Mouse (Mus musculus) cerebellum, adult 2 months (tissue): ENCODE results near the gene Cxcr1. TPM values are rescaled to one million over a fixed set of nuclear protein-coding genes. Genes with fewer than 3 reads are reported as not detected.

ENCODE experiments used
- DNase-seq, 2 experiments: peaks; one replicate each; pipeline ENCODE4 v3.0.0; 2021
- H3K27ac ChIP-seq: fragments of 200-500 bp; 2 replicates; pipeline ENCODE4 v1.5.1; 2012; ENCODE audit warnings: low read length, control low read depth, inconsistent platforms; ENCODE audit not compliant: insufficient read depth
- H3K27me3 ChIP-seq: fragments of 200-500 bp; 2 replicates; pipeline ENCODE4 v1.6.1; 2012; ENCODE audit warnings: inconsistent platforms, mild to moderate bottlenecking, low read length, moderate library complexity; ENCODE audit not compliant: control insufficient read depth, insufficient read depth
- H3K4me1 ChIP-seq: fragments of 200-500 bp; 2 replicates; pipeline ENCODE4 v1.6.1; 2011; ENCODE audit warnings: low read length; ENCODE audit not compliant: control insufficient read depth, insufficient read depth
- H3K4me3 ChIP-seq: fragments of 200-500 bp; replicated peaks from 2 replicates; pipeline ENCODE3; 2011; ENCODE audit warnings: mild to moderate bottlenecking, low read depth, low read length, control low read depth; ENCODE audit not compliant: insufficient read depth
- CTCF ChIP-seq: fragments of 200-500 bp; IDR thresholded peaks from 2 replicates; pipeline ENCODE4 v1.5.1; 2011; ENCODE audit warnings: low read depth, mild to moderate bottlenecking, control low read depth, low read length, moderate library complexity, borderline replicate concordance; ENCODE audit not compliant: insufficient read depth
- POLR2A ChIP-seq: fragments of 200-500 bp; IDR thresholded peaks from 2 replicates; pipeline ENCODE4 v1.6.1; 2011; ENCODE audit warnings: low read length, control low read depth, borderline replicate concordance; ENCODE audit not compliant: insufficient read depth
- WGBS: fragments of 180-500 bp; shearing (Covaris S2); methylation state at CpG from one replicate; pipeline ENCODE4 v1.1.7; 2018; 5-methylcytosine and 5-hydroxymethylcytosine counted together
- polyA plus RNA-seq: library from polyadenylated mRNA; depleted of rRNA; stranded (reverse); fragments of >200 nt; gene quantifications from 2 replicates; pipeline ENCODE4 v1.2.3, GENCODE M21; 2012; rRNA removed

Cxcr1 gene
- polyA plus RNA-seq, 1 experiment, result not detected

DNA sequence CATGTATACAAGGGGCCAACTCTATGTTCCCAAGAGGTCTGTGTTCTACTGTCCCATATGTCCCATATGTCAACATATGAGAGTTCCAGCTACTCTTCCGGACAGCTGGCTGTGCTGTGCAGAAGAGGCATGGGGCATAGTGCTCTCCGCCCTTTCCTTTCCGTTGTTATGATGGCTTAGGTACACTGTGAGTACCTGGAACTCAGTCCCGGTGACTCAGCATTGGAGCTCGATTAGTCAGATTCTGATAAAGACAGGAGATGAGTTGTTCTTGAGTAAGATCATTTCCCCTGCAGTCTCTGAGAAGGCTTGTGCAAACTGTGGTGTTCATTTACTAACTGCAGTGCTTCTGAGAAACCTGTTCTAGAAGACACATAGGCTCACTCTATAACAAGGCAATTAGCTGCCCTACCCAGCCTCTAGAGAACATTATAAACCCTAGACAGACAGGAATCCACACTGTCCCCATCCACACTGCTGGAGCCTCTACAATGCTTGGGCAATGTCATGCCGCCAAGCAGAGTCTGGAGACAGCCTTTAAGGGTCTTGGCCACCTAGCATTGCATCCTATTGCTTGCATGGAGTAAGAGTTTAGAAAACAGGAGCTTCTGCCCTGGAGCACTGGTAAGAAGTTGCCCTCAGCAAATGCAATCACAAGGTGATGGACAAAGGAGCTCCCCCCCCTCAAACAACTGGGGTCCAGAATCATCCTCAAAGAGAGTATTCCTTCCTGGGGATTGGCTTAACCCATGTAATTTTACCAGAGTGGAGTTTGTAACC is 45.1 kb downstream of the Cxcr1 start:
- TF ChIP-seq CTCF (no peak), POLR2A (no peak)
- H3K4me1 ChIP-seq, result no peaks in the 10 kb centered on the region
- DNase-seq, result no peak
- no peak overlapping the region for H3K27ac ChIP-seq
- H3K27me3 ChIP-seq, result no peaks in the 10 kb centered on the region
- WGBS, result 85% methylated on average over 6 of the region's 6 CpGs
- H3K4me3 ChIP-seq, result no peak overlapping the region

Other genes with a start within 250 kb of the Cxcr1 start
- 23.4 and 25.1 TPM in 2 replicates for gene Tns1, start 70.2 kb downstream of the Cxcr1 start, polyA plus RNA-seq
- 0.17 and 0.18 TPM in 2 replicates for gene Rufy4, start 69.1 kb downstream of the Cxcr1 start, polyA plus RNA-seq
- 0.15 TPM in 1 of 2 replicates, not detected in the other for gene Cxcr2, start 40.6 kb downstream of the Cxcr1 start, polyA plus RNA-seq
- gene Arpc2, start 41.5 kb upstream of the Cxcr1 start, polyA plus RNA-seq, result 146 and 151 TPM in 2 replicates
- gene Gpbar1, start 83.9 kb upstream of the Cxcr1 start, polyA plus RNA-seq, result not detected in 2 replicates
- gene Aamp, start 90.1 kb upstream of the Cxcr1 start, polyA plus RNA-seq, result 186 and 198 TPM in 2 replicates
- gene Pnkd, start 90.3 kb upstream of the Cxcr1 start, polyA plus RNA-seq, result 185 and 201 TPM in 2 replicates
- 56.1 and 58.2 TPM in 2 replicates for gene Tmbim1, start 111.0 kb upstream of the Cxcr1 start, polyA plus RNA-seq
- 2.1 and 3.3 TPM in 2 replicates for gene Catip, start 167.5 kb upstream of the Cxcr1 start, polyA plus RNA-seq
- gene Slc11a1, start 180.6 kb upstream of the Cxcr1 start, polyA plus RNA-seq, result 4.7 and 5.6 TPM in 2 replicates
- gene Ctdsp1, start 196.9 kb upstream of the Cxcr1 start, polyA plus RNA-seq, result 35.7 and 37.2 TPM in 2 replicates
- gene Vil1, start 214.7 kb upstream of the Cxcr1 start, polyA plus RNA-seq, result 0.39 and 0.59 TPM in 2 replicates